Mouse (Mus musculus): Measurements from ENCODE around the gene Atp5f1. TPM values are rescaled to one million over a fixed set of nuclear protein-coding genes. Genes with fewer than 3 reads are reported as not detected.
"Not testable (repeated sequence)": the region's sequence is repeated elsewhere in the genome, so short reads cannot be mapped to it uniquely, and the experiment has no call there.

Gene Atp5f1
- polyA plus RNA-seq, 1 experiment from 2014 or later: 417 TPM

DNA sequence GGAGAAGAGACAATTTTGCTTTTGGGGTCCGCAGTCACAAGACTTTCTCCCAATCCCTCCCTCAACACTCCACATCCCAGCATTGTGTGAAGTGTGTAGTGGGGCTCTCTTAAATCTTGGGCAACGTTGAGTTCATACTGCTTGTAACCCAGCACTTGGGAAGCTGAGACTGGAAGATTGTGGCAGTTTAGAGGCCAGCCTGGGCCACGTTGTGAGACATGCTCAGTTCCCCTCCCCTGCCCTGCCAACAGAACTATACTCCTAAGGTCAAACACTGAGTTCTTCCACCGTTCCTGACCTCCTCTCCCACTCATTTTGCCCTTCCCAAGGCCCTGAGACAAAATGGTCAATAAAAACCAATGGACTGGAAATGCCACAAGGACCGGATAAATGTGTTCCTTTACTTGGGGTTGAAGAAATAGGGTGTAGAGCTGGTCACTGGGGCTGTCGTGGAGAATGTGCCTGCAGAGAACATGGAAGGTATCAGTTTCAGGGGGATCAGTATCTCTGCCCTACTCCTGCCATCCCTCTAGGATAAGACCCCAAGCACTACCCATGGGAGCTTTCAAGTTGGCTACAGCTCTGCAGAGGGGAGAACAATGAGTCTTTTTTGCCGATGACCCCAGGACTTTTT, 32.2 kb downstream of the Atp5f1 start:
- ATAC-seq (ENCODE audit: insufficient number of reproducible peaks, insufficient read depth, low FRiP score, low read depth): no peak
- Histone ChIP-seq H3K27me3 (ENCODE audit: control insufficient read depth, insufficient read depth, low read length) (no peaks in the 10 kb centered on the region), H3K27ac (ENCODE audit: low read length) (no peak overlapping the region), H3K4me1 (ENCODE audit: control insufficient read depth, insufficient read depth, low read length) (no peaks in the 10 kb centered on the region), H3K4me3 (ENCODE audit: low read depth, low read length) (no peak overlapping the region), H3K4me2 (replicated peaks; ENCODE audit: low read depth, low read length) (no peak overlapping the region), H3K9me3 (ENCODE audit: control insufficient read depth, low read depth, low read length) (no peaks in the 10 kb centered on the region), H3K9ac (replicated peaks; ENCODE audit: low read depth, low read length) (no peak overlapping the region), H3K36me3 (ENCODE audit: control insufficient read depth, insufficient read depth, low read length) (no peaks in the 10 kb centered on the region)
- WGBS: 83% methylated on average over 7 of the region's 7 CpGs

DNA sequence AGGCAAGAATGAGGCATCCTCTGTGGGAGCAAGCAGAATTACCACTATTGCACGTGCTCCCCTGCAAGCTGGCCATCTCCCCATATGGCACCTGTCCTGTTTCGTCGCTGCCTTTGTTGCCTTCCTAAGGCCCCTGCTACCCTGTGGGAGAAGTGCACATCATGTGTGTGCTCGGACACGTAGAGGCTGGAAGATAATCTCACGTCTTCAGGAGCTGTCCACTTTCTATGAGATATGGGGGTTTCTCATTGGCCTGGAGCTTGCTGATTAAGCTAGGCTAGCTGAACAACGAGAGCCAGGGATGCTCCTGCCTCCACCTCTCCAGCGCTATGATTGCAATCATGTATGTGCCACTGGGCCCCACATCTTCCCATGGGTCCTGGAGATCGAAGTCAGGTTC, 35.3 kb downstream of the Atp5f1 start:
- no peak overlapping the region for H3K27ac ChIP-seq (ENCODE audit: low read length)
- no peak for ATAC-seq (ENCODE audit: insufficient number of reproducible peaks, insufficient read depth, low FRiP score, low read depth)
- no peak overlapping the region for H3K4me3 ChIP-seq (ENCODE audit: low read depth, low read length)
- H3K9me3 ChIP-seq (ENCODE audit: control insufficient read depth, low read depth, low read length): no peaks in the 10 kb centered on the region
- 78% methylated on average over 9 of the region's 9 CpGs for WGBS
- no peak overlapping the region for H3K9ac ChIP-seq (replicated peaks; ENCODE audit: low read depth, low read length)
- no peak overlapping the region for H3K4me2 ChIP-seq (replicated peaks; ENCODE audit: low read depth, low read length)
- H3K27me3 ChIP-seq (ENCODE audit: control insufficient read depth, insufficient read depth, low read length): no peaks in the 10 kb centered on the region
- H3K36me3 ChIP-seq (ENCODE audit: control insufficient read depth, insufficient read depth, low read length): no peaks in the 10 kb centered on the region
- H3K4me1 ChIP-seq (ENCODE audit: control insufficient read depth, insufficient read depth, low read length): no peaks in the 10 kb centered on the region

DNA sequence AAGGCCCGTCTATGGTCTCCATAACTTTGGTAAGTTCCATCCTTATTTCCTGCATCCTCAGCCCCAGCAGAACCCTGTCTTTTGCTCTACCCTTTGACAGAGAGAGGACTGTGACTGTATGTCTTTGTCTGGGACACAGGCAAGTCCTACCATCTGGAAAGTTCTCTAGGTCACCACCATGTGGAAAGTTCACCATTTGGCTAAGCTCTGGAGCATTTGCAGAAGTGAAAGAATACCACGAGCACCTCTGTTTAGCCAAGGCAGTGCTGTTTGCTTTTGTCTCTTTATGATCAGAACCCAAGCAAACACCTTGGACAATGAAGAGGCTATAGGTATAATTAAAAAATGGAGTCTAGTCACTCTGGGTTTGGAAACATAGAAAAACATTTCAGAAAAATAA, 37.9 kb downstream of the Atp5f1 start:
- WGBS: 63% methylated on average over 2 of the region's 2 CpGs
- no peak for ATAC-seq (ENCODE audit: insufficient number of reproducible peaks, insufficient read depth, low FRiP score, low read depth)
- Histone ChIP-seq H3K27ac (ENCODE audit: low read length) (no peak overlapping the region), H3K27me3 (ENCODE audit: control insufficient read depth, insufficient read depth, low read length) (no peaks in the 10 kb centered on the region), H3K4me3 (ENCODE audit: low read depth, low read length) (no peak overlapping the region), H3K36me3 (ENCODE audit: control insufficient read depth, insufficient read depth, low read length) (no peaks in the 10 kb centered on the region), H3K9ac (replicated peaks; ENCODE audit: low read depth, low read length) (no peak overlapping the region), H3K9me3 (ENCODE audit: control insufficient read depth, low read depth, low read length) (no peaks in the 10 kb centered on the region), H3K4me2 (replicated peaks; ENCODE audit: low read depth, low read length) (no peak overlapping the region), H3K4me1 (ENCODE audit: control insufficient read depth, insufficient read depth, low read length) (no peaks in the 10 kb centered on the region)

DNA sequence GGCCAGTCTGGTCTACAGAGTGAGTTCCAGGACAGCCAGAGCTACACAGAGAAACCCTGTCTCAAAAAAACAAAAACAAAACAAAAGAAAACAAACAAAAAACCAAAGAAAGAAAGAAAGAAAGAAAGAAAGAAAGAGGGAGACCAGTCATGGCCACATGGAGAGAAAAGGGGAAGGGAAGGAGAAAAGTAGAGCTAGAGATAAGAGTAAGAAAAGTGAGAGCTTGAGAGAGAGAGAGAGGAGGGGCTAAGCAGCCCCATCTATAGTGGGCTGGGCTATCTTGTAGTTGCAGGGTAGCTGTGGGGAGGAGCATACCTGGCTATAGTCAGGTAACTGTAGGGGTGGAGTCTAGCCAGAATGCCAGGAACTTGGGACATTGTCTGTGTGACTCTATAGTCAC, 39.2 kb downstream of the Atp5f1 start:
- not testable (repeated sequence) for H3K9me3 ChIP-seq (ENCODE audit: control insufficient read depth, low read depth, low read length); H3K27ac ChIP-seq (ENCODE audit: low read length); ATAC-seq (ENCODE audit: insufficient number of reproducible peaks, insufficient read depth, low FRiP score, low read depth); H3K9ac ChIP-seq (replicated peaks; ENCODE audit: low read depth, low read length); H3K4me2 ChIP-seq (replicated peaks; ENCODE audit: low read depth, low read length); H3K4me1 ChIP-seq (ENCODE audit: control insufficient read depth, insufficient read depth, low read length); H3K36me3 ChIP-seq (ENCODE audit: control insufficient read depth, insufficient read depth, low read length); H3K4me3 ChIP-seq (ENCODE audit: low read depth, low read length); H3K27me3 ChIP-seq (ENCODE audit: control insufficient read depth, insufficient read depth, low read length)

- WGBS: 73% methylated on average over 3 of the region's 3 CpGs
- Histone ChIP-seq H3K4me3 (ENCODE audit: low read depth, low read length) (no peak overlapping the region), H3K4me1 (ENCODE audit: control insufficient read depth, insufficient read depth, low read length) (no peaks in the 10 kb centered on the region), H3K9me3 (ENCODE audit: control insufficient read depth, low read depth, low read length) (no peaks in the 10 kb centered on the region), H3K36me3 (ENCODE audit: control insufficient read depth, insufficient read depth, low read length) (no peaks in the 10 kb centered on the region), H3K27ac (ENCODE audit: low read length) (no peak overlapping the region), H3K4me2 (replicated peaks; ENCODE audit: low read depth, low read length) (no peak overlapping the region), H3K9ac (replicated peaks; ENCODE audit: low read depth, low read length) (no peak overlapping the region), H3K27me3 (ENCODE audit: control insufficient read depth, insufficient read depth, low read length) (no peaks in the 10 kb centered on the region)
- no peak for ATAC-seq (ENCODE audit: insufficient number of reproducible peaks, insufficient read depth, low FRiP score, low read depth)
Measured at GRCm38 (mm10) chr3:105918355-105918745, 41.5 kb downstream of the Atp5f1 start.

- Histone ChIP-seq H3K4me3 (ENCODE audit: low read depth, low read length) (no peak overlapping the region), H3K9ac (replicated peaks; ENCODE audit: low read depth, low read length) (no peak overlapping the region), H3K9me3 (ENCODE audit: control insufficient read depth, low read depth, low read length) (no peaks in the 10 kb centered on the region), H3K27me3 (ENCODE audit: control insufficient read depth, insufficient read depth, low read length) (no peaks in the 10 kb centered on the region), H3K27ac (ENCODE audit: low read length) (no peak overlapping the region), H3K36me3 (ENCODE audit: control insufficient read depth, insufficient read depth, low read length) (no peaks in the 10 kb centered on the region), H3K4me2 (replicated peaks; ENCODE audit: low read depth, low read length) (no peak overlapping the region), H3K4me1 (ENCODE audit: control insufficient read depth, insufficient read depth, low read length) (no peaks in the 10 kb centered on the region)
- ATAC-seq (ENCODE audit: insufficient number of reproducible peaks, insufficient read depth, low FRiP score, low read depth): no peak
- WGBS: 70% methylated on average over 10 of the region's 10 CpGs
Measured at GRCm38 (mm10) chr3:105917656-105918354, 42.1 kb downstream of the Atp5f1 start.

DNA sequence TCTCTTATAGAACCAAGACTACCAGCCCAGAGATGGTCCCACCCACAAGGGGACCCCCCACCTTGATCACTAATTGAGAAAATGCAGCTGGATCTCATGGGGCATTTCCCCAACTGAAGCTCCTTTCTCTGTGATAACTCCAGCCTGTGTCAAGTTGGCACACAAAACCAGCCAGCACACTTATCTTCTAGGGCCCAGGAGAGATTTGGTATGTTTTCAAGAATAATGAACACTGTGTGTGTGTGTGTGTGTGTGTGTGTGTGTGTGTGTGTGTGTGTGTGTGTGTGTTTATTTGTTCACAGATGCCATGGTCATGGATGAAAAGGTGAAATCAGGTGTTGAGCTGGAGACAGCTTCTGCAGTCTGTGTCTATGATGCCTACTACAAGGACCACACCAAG, 43.4 kb downstream of the Atp5f1 start:
- H3K4me3 ChIP-seq (ENCODE audit: low read depth, low read length); H3K9me3 ChIP-seq (ENCODE audit: control insufficient read depth, low read depth, low read length); H3K4me2 ChIP-seq (replicated peaks; ENCODE audit: low read depth, low read length); H3K27ac ChIP-seq (ENCODE audit: low read length); H3K9ac ChIP-seq (replicated peaks; ENCODE audit: low read depth, low read length); H3K27me3 ChIP-seq (ENCODE audit: control insufficient read depth, insufficient read depth, low read length); H3K4me1 ChIP-seq (ENCODE audit: control insufficient read depth, insufficient read depth, low read length); H3K36me3 ChIP-seq (ENCODE audit: control insufficient read depth, insufficient read depth, low read length); ATAC-seq (ENCODE audit: insufficient number of reproducible peaks, insufficient read depth, low FRiP score, low read depth): not testable (repeated sequence)

- Histone ChIP-seq H3K9ac (replicated peaks; ENCODE audit: low read depth, low read length) (no peak overlapping the region), H3K27ac (ENCODE audit: low read length) (no peak overlapping the region)
- ATAC-seq (ENCODE audit: insufficient number of reproducible peaks, insufficient read depth, low FRiP score, low read depth): no peak
Measured at GRCm38 (mm10) chr3:105915281-105915680, 44.6 kb downstream of the Atp5f1 start.

More at GRCm38 (mm10) chr3:105915281-105915680, 44.6 kb downstream of the Atp5f1 start:
- Histone ChIP-seq H3K36me3 (ENCODE audit: control insufficient read depth, insufficient read depth, low read length) (no peaks in the 10 kb centered on the region), H3K9me3 (ENCODE audit: control insufficient read depth, low read depth, low read length) (no peaks in the 10 kb centered on the region), H3K4me2 (replicated peaks; ENCODE audit: low read depth, low read length) (no peak overlapping the region), H3K4me3 (ENCODE audit: low read depth, low read length) (no peak overlapping the region), H3K27me3 (ENCODE audit: control insufficient read depth, insufficient read depth, low read length) (no peaks in the 10 kb centered on the region), H3K4me1 (ENCODE audit: control insufficient read depth, insufficient read depth, low read length) (no peaks in the 10 kb centered on the region)
- WGBS: 13% methylated on average over 1 of the region's 1 CpGs
